Mouse (Mus musculus): ENCODE results near the gene Tmem200b. TPM values are rescaled to one million over a fixed set of nuclear protein-coding genes. Genes with fewer than 3 reads are reported as not detected.

The Tmem200b gene
- total and polyA plus RNA-seq, 3 experiments, result not detected

DNA sequence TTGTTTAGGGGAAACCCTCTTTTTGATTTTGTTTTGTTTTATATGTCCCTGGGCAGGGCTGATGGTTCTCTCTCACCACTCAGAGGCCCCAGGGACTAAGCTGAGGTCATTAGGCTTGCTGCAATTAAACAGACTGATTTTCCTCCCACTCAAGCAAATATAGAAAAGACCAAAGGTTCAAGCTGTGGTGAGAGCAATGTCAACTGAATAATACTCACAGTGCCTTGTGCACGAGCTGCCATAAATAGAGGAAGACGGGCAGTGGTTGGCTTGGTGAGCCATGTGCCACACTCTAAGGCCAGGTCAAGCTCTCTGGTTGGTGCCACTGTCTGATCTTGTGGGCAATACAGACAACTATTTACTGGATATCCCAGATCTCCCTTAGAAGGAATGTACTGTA, 17.9 kb downstream of the Tmem200b start:
- no peaks in the 10 kb centered on the region for H3K4me1 ChIP-seq (ENCODE audit: control insufficient read depth in 1 of 2, insufficient read depth in 2 of 2, low read length in 2 of 2)
- peaks cover 0 to 14% of the 10 kb centered on the region in 2 experiments; a peak in 2 of 4 replicates for H3K36me3 ChIP-seq (ENCODE audit: control insufficient read depth in 1 of 2, insufficient read depth in 2 of 2, low read length in 2 of 2)
- DNase-seq (ENCODE audit: low read depth, low spot score), result no peak
- H3K4me3 ChIP-seq (ENCODE audit: control insufficient read depth in 1 of 2, insufficient read depth in 1 of 2, low read depth in 2 of 2, low read length in 2 of 2), result no peak overlapping the region
- TF ChIP-seq TCF12 (IDR thresholded peaks at IDR 0.05; ENCODE audit: low read depth, low read length), result no peak
- TF ChIP-seq SIN3A (IDR thresholded peaks at IDR 0.05; ENCODE audit: low read length), result no peak
- no peak for TF ChIP-seq CHD1 (IDR thresholded peaks at IDR 0.05; ENCODE audit: low read depth, low read length)
- TF ChIP-seq E2F4 (IDR thresholded peaks at IDR 0.05; ENCODE audit: borderline replicate concordance, low read depth, low read length), result no peak
- TF ChIP-seq RCOR1 (IDR thresholded peaks at IDR 0.05; ENCODE audit: low read depth, low read length), result no peak
- no peak for TF ChIP-seq HCFC1 (IDR thresholded peaks at IDR 0.05; ENCODE audit: low read depth, low read length)
- TF ChIP-seq CHD2 (IDR thresholded peaks at IDR 0.05; ENCODE audit: low read length), result no peak
- TF ChIP-seq NELFE (IDR thresholded peaks at IDR 0.05; ENCODE audit: low read depth, low read length), result no peak
- no peak for TF ChIP-seq USF2 (IDR thresholded peaks at IDR 0.05; ENCODE audit: borderline replicate concordance in 1 of 2, insufficient read depth in 1 of 2, low read depth in 1 of 2, low read length in 2 of 2)
- TF ChIP-seq GABPA (IDR thresholded peaks at IDR 0.05; ENCODE audit: low read depth, low read length), result no peak
- no peak for TF ChIP-seq MAX (IDR thresholded peaks at IDR 0.05; ENCODE audit: low read length)
- no peak for TF ChIP-seq ZNF384 (IDR thresholded peaks at IDR 0.05; ENCODE audit: low read depth, low read length)
- TF ChIP-seq TAL1 (IDR thresholded peaks at IDR 0.05; ENCODE audit: low read length), result no peak
- no peak for TF ChIP-seq POLR2AphosphoS2 (IDR thresholded peaks at IDR 0.05; ENCODE audit: low read length)
- TF ChIP-seq GATA1 (IDR thresholded peaks at IDR 0.05; ENCODE audit: low read depth, low read length), result no peak
- TF ChIP-seq POLR2A (IDR thresholded peaks at IDR 0.05; ENCODE audit: control insufficient read depth in 1 of 2, insufficient read depth in 1 of 2, low read depth in 1 of 2, low read length in 2 of 2, poor library complexity in 1 of 2), result no peak
- no peak for TF ChIP-seq MXI1 (IDR thresholded peaks at IDR 0.05; ENCODE audit: low read depth, low read length)
- TF ChIP-seq ELF1 (IDR thresholded peaks at IDR 0.05; ENCODE audit: low read depth, low read length), result no peak
- no peak for TF ChIP-seq ZKSCAN1 (IDR thresholded peaks at IDR 0.05; ENCODE audit: low read depth, low read length)
- no peak overlapping the region for H3K9ac ChIP-seq (ENCODE audit: control insufficient read depth, low read depth, low read length, poor library complexity, severe bottlenecking)
- H3K79me2 ChIP-seq (ENCODE audit: control insufficient read depth, insufficient read depth, low read length, poor library complexity), result no peaks in the 10 kb centered on the region
- H3K27me3 ChIP-seq (ENCODE audit: control insufficient read depth in 1 of 2, insufficient read depth in 2 of 2, low read length in 2 of 2), result no peaks in the 10 kb centered on the region
- H3K9me3 ChIP-seq (replicated peaks; ENCODE audit: insufficient read depth, low read length), result no peaks in the 10 kb centered on the region
- H3K27ac ChIP-seq (ENCODE audit: control insufficient read depth, low read depth, low read length), result no peak overlapping the region

DNA sequence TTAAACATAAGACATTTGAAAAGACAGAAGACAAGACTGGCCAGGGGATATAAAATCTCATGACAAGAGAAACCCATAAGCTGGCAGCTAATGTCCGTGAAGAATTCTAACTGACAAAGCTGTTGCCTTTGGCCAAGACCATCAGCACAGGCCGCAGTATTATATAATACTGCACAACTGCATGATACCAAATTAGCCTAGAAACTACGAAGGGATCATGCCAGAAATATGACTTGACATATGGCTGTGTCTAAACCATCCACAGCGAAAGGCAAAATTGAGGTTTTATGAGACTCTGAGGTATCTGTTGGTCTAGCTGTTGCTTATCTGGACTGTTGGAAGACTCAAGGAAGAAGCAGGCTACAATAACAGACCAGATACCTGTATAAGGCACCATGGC, 19.3 kb downstream of the Tmem200b start:
- no peak overlapping the region for H3K27ac ChIP-seq (ENCODE audit: control insufficient read depth, low read depth, low read length)
- DNase-seq (ENCODE audit: low read depth, low spot score), result no peak
- no peaks in the 10 kb centered on the region for H3K27me3 ChIP-seq (ENCODE audit: control insufficient read depth in 1 of 2, insufficient read depth in 2 of 2, low read length in 2 of 2)
- H3K9me3 ChIP-seq (replicated peaks; ENCODE audit: insufficient read depth, low read length), result no peaks in the 10 kb centered on the region
- H3K4me3 ChIP-seq (ENCODE audit: control insufficient read depth in 1 of 2, insufficient read depth in 1 of 2, low read depth in 2 of 2, low read length in 2 of 2), result no peak overlapping the region
- H3K9ac ChIP-seq (ENCODE audit: control insufficient read depth, low read depth, low read length, poor library complexity, severe bottlenecking), result no peak overlapping the region
- TF ChIP-seq USF2 (IDR thresholded peaks at IDR 0.05; ENCODE audit: borderline replicate concordance in 1 of 2, insufficient read depth in 1 of 2, low read depth in 1 of 2, low read length in 2 of 2), result no peak
- TF ChIP-seq POLR2A (IDR thresholded peaks at IDR 0.05; ENCODE audit: control insufficient read depth in 1 of 2, insufficient read depth in 1 of 2, low read depth in 1 of 2, low read length in 2 of 2, poor library complexity in 1 of 2), result no peak
- TF ChIP-seq MEF2A (IDR thresholded peaks at IDR 0.05; ENCODE audit: extremely low read depth, insufficient replicate concordance, low read depth, low read length, poor library complexity, severe bottlenecking), result no peak
- TF ChIP-seq ZMIZ1 (IDR thresholded peaks at IDR 0.05; ENCODE audit: low read depth, low read length), result no peak
- TF ChIP-seq MAX (IDR thresholded peaks at IDR 0.05; ENCODE audit: low read length), result no peak
- no peak for TF ChIP-seq SIN3A (IDR thresholded peaks at IDR 0.05; ENCODE audit: low read length)
- no peak for TF ChIP-seq TBP (IDR thresholded peaks at IDR 0.05; ENCODE audit: low read depth, low read length)
- TF ChIP-seq ZKSCAN1 (IDR thresholded peaks at IDR 0.05; ENCODE audit: low read depth, low read length), result no peak
- no peak for TF ChIP-seq MYB (IDR thresholded peaks at IDR 0.05; ENCODE audit: low read depth, low read length)
- no peak for TF ChIP-seq E2F4 (IDR thresholded peaks at IDR 0.05; ENCODE audit: borderline replicate concordance, low read depth, low read length)
- no peak for TF ChIP-seq ETS1 (IDR thresholded peaks at IDR 0.05; ENCODE audit: low read depth, low read length)
- TF ChIP-seq NELFE (IDR thresholded peaks at IDR 0.05; ENCODE audit: low read depth, low read length), result no peak
- no peak for TF ChIP-seq CHD1 (IDR thresholded peaks at IDR 0.05; ENCODE audit: low read depth, low read length)
- no peak for TF ChIP-seq ZNF384 (IDR thresholded peaks at IDR 0.05; ENCODE audit: low read depth, low read length)
- TF ChIP-seq UBTF (IDR thresholded peaks at IDR 0.05; ENCODE audit: borderline replicate concordance, insufficient read depth, low read depth, low read length), result no peak
- no peak for TF ChIP-seq GABPA (IDR thresholded peaks at IDR 0.05; ENCODE audit: low read depth, low read length)
- no peak for TF ChIP-seq POLR2AphosphoS2 (IDR thresholded peaks at IDR 0.05; ENCODE audit: low read length)
- no peak for TF ChIP-seq ELF1 (IDR thresholded peaks at IDR 0.05; ENCODE audit: low read depth, low read length)
- TF ChIP-seq KAT2A (conservative IDR thresholded peaks at IDR 0.05; ENCODE audit: low read depth, low read length), result no peak
- H3K79me2 ChIP-seq (ENCODE audit: control insufficient read depth, insufficient read depth, low read length, poor library complexity), result no peaks in the 10 kb centered on the region
- peaks cover 0 to 16% of the 10 kb centered on the region in 2 experiments; a peak in 2 of 4 replicates for H3K36me3 ChIP-seq (ENCODE audit: control insufficient read depth in 1 of 2, insufficient read depth in 2 of 2, low read length in 2 of 2)
- H3K4me1 ChIP-seq (ENCODE audit: control insufficient read depth in 1 of 2, insufficient read depth in 2 of 2, low read length in 2 of 2), result no peaks in the 10 kb centered on the region

Measured in MEL (cell line).